Mouse (Mus musculus) lung, postnatal 25 days (tissue): ENCODE measurements around the gene Mybph.

Source experiments
- DNase-seq: peaks from one replicate; pipeline ENCODE4 v3.0.0; 2022; ENCODE audit warnings: low spot score

The Mybph gene

GRCm38 (mm10) chr1:134211043-134211442 is 17.8 kb downstream of the Mybph start:
- no peak for DNase-seq

DNA sequence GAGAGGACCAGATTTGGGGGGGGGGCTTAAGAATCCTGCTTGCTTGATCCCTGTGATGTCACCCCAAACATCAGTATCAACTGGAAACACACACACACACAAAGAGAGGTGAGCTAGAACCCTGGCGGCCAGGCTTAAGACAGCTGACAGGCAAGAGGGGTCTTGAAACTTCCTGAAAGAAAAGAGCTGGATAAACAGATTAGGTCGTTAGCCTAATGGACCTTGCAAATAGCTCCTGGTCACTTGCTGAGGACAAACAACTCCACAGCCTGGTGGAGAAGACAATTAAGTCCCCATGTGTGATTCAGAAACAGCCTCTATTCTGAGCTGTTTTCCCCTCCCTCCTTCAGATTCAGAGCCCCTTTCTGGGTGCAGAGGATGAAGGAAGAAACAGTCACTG is 18.4 kb downstream of the Mybph start:
- no peak for DNase-seq

- no peak for DNase-seq
Measured at GRCm38 (mm10) chr1:134212351-134212750, 19.1 kb downstream of the Mybph start.

DNA sequence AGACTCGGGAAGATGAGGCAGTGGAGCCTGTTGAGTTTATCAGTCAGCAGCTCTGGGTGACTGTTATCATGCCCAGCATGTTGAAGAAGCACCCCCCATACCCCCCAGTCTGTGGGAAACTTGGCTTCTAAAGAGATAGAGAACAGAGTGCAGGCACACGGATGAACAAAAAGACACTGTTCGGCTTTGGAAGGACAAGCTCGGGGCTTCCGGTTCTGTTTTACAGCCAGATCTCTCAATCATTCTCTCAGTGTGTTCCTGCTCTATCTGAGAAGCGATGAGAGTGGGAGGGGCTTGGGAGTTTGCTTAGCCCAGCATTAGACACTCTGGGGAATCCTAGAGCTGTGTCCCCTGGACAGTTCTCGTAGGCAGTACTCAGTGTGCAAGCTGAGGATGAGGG is 20.2 kb downstream of the Mybph start:
- no peak for DNase-seq

GRCm38 (mm10) chr1:134215059-134215458 is 21.8 kb downstream of the Mybph start:
- no peak for DNase-seq

DNA sequence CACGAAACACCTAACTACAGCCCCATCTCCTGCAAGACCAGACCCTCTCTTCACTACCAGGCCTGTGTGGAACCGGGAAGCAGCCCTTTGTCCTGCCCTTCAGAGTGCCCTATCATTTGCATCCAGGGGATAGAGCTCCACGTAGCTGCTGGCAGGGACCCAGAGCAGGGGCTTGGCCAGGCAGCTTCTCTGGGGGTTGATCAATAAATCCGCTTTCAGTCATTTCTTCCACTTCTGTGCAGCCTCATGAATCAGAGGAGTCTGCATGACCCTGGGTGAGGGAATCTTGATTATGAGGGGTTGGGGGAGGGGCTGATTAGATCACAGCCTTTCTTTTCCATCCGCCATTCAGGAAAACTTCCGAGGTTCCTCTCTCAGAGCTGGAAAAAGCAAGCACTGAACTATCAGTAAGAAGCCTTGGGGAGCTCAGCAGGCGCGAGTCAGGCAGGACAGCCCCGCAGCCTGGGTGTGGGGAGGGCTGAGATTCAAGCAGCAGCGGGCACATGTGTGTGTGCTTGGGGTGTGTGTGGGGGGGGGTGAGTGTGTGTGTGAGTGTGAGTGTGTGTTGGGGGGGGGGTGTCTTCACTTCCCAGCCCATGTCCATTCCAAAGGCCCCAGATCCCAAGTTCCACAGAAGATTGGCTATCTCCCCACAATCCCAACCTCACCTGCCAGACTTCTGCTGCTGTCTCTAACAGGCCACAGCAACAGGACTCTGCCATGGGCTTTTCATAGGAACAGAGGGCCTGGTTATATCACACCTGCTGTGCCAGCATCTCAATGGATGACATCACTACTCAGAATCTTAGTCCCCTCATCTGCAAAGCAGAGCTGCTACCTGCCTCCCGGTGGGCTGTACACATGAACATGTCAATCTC is 22.7 kb downstream of the Mybph start:
- DNase-seq, result no peak

- no peak for DNase-seq
Measured at GRCm38 (mm10) chr1:134216629-134216971, 23.4 kb downstream of the Mybph start.

GRCm38 (mm10) chr1:134217028-134217481 is 23.8 kb downstream of the Mybph start:
- DNase-seq, result no peak

- DNase-seq, result no peak
Measured at GRCm38 (mm10) chr1:134217942-134218341, 24.7 kb downstream of the Mybph start.

GRCm38 (mm10) chr1:134219608-134220007 is 26.4 kb downstream of the Mybph start:
- no peak for DNase-seq

DNA sequence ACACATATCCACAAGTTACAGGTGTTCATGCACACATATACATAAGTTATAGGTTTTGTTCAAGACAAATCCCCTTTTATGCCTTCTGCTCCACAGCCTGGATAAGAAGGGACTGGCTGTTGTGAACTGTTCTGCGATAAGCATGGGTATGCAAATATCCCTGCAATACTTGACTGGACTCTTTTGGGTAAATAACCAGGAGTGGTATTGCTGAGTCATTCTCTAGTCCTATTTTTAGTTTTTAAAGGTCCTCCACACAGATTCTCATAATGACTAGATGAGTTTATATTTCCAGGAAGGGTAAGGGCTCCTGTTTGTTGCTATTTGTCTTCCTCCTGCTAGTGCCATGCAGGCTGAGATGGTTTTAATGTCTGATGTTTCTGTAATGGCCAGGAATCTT is 27.9 kb downstream of the Mybph start:
- peak; percentile 55 for DNase-seq

GRCm38 (mm10) chr1:134222122-134223055 is 29.1 kb downstream of the Mybph start:
- DNase-seq, result peak; percentile 72

DNA sequence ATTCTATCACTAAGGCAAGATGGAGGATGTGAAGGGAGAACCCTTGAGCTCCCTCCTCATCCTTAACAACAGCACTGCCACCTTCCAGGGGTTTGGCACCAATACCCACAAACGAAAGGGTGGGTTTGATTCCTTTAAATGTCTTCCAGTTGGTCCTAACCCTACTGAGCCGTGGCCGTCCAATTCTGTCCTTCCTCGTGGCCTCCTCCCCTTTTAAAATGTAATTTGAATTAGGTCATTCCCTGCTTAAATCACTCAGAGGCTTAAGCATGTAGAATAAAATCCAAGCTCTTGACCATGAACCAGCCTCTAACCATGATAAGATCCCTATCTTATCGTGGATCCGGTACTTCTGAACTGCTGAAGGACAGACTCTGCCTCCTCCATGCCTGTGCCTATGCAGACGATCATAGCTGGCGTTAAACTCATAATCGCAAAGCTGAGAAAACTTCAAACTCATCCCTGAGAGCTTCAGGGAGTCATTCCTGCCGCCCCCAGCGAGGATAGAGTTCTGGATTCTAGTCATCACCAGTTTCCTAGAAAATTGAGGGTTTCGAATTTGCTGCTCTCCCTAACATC is 31.5 kb downstream of the Mybph start:
- DNase-seq, result no peak

GRCm38 (mm10) chr1:134225375-134225774 is 32.1 kb downstream of the Mybph start:
- no peak for DNase-seq

GRCm38 (mm10) chr1:134226739-134227138 is 33.5 kb downstream of the Mybph start:
- DNase-seq, result no peak

DNA sequence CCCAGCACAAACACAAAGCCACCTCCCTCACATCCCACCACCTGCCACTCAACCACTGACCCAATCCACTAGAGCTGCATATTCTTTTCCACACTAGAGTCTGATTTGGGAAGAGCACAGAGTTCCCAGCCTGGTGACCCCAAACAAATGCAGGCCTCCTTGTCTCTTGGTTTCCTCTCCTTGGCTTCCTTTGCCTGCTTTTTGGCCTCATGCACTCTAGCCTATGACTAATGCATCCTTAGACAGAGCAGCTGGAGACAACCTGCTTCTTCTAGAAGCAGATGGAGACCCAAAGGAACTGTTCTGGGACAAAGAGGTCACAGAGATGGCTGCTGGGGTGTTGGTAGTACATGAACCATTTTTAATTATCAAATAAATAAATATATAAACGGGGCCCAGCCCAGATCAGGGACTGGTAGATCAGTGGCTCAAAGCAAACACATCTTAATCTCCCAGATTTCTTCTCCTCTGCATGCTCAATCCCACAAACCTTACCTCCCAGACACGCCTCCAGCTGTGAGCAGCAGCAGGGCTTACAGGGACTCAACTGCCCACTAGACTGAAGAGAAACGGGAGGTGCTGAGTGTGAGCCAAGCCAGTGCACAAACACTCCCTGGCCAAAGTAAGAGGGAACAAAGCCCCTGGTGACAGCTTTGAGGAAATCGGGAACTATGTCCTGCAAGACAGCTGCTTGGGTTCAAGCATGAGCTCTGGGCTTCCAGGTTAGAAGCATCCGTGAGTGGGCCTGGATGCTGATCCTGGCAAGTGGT is 36.7 kb downstream of the Mybph start:
- DNase-seq, result no peak

- no peak for DNase-seq
Measured at GRCm38 (mm10) chr1:134230638-134231228, 37.5 kb downstream of the Mybph start.

- no peak for DNase-seq
Measured at GRCm38 (mm10) chr1:134231270-134231669, 38.0 kb downstream of the Mybph start.

DNA sequence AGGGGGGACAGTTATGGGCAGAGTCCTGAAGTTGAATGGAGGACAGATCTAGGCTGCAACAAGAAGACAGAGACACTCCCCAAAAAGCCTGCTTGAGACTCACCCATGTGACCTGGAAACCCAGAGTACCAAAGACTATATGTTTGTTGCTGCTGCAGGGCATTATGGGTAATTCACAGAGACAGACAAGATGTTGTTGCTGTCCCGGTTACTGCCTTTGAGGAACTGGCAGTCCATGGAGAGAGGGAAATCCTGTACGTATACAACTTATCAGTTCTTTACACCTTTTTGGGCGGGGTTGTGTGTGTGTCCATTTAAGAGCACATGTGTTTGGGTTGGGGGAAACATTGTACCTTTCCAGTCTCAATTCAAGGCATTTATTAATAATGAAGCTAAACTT is 38.4 kb downstream of the Mybph start:
- DNase-seq, result no peak

GRCm38 (mm10) chr1:134232326-134232725 is 39.1 kb downstream of the Mybph start:
- no peak for DNase-seq

GRCm38 (mm10) chr1:134232778-134233531 is 39.7 kb downstream of the Mybph start:
- DNase-seq, result peak; percentile 35
